Mouse (Mus musculus): ENCODE measurements around the gene Wdfy1. TPM values are rescaled to one million over a fixed set of nuclear protein-coding genes. Genes with fewer than 3 reads are reported as not detected.

Wdfy1 gene
- total RNA-seq, 1 experiment from 2014 or later = 7.5 TPM

DNA sequence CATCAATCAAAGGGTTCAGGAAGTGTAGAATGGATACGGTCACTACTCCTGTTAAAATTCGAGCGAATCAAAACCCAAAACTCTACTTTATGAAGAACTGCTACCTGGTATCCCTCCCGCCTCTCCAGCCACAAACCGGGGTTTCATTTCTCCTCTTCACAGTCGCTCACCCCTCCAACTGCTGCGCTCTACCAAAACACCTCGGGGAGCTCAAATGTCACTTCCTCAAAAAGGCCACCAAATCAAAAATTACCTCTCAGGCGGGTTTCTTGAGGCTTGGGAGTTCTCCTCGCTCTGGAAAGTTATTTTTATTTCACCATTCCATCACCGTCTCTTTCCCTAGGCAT, 104.8 kb downstream of the Wdfy1 start:
- peak; percentile 66 for ATAC-seq (replicated peaks; ENCODE audit: low read depth, poor library complexity, severe bottlenecking)

DNA sequence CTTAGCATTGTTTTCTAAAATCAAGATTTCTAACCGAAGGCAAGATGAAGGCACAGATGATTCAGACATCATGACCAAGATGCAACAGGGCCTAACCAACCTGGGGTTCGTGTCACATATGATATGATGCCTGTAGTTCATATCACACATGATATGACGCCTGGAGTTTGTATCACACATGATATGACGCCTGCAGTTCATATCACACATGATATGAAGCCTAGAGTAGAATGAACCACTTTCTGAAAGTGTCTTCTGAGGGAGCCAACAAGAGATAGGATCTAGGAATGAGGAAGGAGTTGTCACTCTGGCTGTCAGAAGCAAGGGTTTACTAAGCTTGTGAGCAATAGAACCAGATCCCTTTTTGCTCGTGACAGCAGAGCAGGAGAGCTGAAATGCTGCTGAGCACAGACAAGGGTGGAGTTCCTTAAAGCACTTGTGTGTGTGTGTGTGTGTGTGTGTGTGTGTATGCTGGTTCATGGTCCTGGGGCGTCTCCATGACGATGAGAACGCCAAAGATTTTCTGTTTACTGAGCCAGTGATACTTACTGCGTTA, 106.4 kb downstream of the Wdfy1 start:
- peak; percentile 50 for ATAC-seq (replicated peaks; ENCODE audit: low read depth, poor library complexity, severe bottlenecking)

GRCm38 (mm10) chr1:79664911-79665310, 111.0 kb downstream of the Wdfy1 start:
- ATAC-seq (replicated peaks; ENCODE audit: low read depth, poor library complexity, severe bottlenecking) = no peak

DNA sequence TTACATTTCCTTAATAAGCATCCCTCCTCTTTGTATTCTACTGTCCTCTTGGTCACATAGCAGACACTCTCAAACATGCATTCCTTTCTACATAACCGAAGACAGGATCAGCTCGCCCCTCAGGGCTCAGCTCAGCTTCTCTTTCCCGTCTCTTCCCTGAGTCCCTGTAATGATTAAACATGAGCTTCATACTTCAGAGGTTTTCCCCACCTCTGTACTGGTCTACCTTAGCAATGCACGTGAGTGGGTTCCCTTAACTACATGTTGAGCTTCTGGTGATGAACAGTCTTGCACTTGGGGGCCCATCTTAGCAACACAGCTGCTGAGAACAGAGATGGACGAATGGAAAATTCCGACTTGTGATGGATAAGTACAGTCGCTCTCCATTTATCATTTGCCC, 116.3 kb downstream of the Wdfy1 start:
- ATAC-seq (replicated peaks; ENCODE audit: low read depth, poor library complexity, severe bottlenecking) = no peak

- ATAC-seq (replicated peaks; ENCODE audit: low read depth, poor library complexity, severe bottlenecking) = no peak
Measured at GRCm38 (mm10) chr1:79657411-79657810, 118.5 kb downstream of the Wdfy1 start.

- ATAC-seq (replicated peaks; ENCODE audit: low read depth, poor library complexity, severe bottlenecking) = no peak
Measured at GRCm38 (mm10) chr1:79655819-79656555, 120.0 kb downstream of the Wdfy1 start.

DNA sequence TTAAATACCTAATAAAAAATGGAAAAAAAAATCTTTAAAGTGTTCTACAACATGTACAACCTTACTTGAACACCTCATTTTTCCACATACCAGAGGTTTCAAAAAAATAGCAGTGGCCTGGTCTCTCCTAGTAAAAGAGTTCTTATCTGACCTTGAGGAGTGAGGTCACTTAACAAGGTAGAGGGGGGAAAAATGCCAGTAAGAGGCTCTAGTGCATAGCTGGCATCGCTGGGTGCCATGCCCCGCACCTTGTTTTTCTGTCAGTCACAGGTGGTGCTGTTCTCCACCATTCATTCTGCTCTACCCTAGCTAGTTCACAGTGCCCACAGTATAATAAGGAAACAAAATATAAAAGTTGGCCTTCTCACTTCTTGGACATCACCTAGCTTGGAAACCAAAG, 121.0 kb downstream of the Wdfy1 start:
- no peak for ATAC-seq (replicated peaks; ENCODE audit: low read depth, poor library complexity, severe bottlenecking)

Other genes starting within 250 kb of the Wdfy1 start
- 10.3 and 10.4 TPM in 2 replicates for gene Ap1s3, start 104.2 kb downstream of the Wdfy1 start, total RNA-seq (2017)
- gene Mrpl44, start 125 bp downstream of the Wdfy1 start, total RNA-seq (2017) = 37.1 and 37.9 TPM in 2 replicates
- 16.5 and 18.9 TPM in 2 replicates for gene Serpine2, start 85.0 kb upstream of the Wdfy1 start, total RNA-seq (2017)

Measured in common myeloid progenitor, adult 5-6 weeks (primary cell).